Mouse (Mus musculus) neural tube, embryonic 14.5 days (tissue): Measurements from ENCODE around the gene Rnf227. TPM values are rescaled to one million over a fixed set of nuclear protein-coding genes. Genes with fewer than 3 reads are reported as not detected.

ENCODE experiments used
- ATAC-seq: fragments of 200-750 bp; cut with Nextera tagmentation; 2 replicates; pipeline ENCODE4 v1.8.0; 2017; ENCODE audit warnings: low read depth, mild to moderate bottlenecking, moderate TSS enrichment, moderate library complexity
- H3K27ac ChIP-seq: fragments of 300-500 bp; sonication (generic); 2 replicates; pipeline ENCODE4 v1.5.1; 2014; ENCODE audit warnings: low read depth, mild to moderate bottlenecking, control low read depth, low read length, moderate library complexity, mixed read lengths
- H3K27me3 ChIP-seq: fragments of 300-500 bp; sonication (generic); 2 replicates; pipeline ENCODE4 v1.6.1; 2014; ENCODE audit warnings: low read length; ENCODE audit not compliant: control insufficient read depth, insufficient read depth
- H3K36me3 ChIP-seq: fragments of 300-500 bp; sonication (generic); 2 replicates; pipeline ENCODE4 v1.6.1; 2014; ENCODE audit warnings: low read length, mixed read lengths; ENCODE audit not compliant: control insufficient read depth, insufficient read depth
- H3K4me1 ChIP-seq: fragments of 300-500 bp; sonication (generic); 2 replicates; pipeline ENCODE4 v1.6.1; 2014; ENCODE audit warnings: low read length; ENCODE audit not compliant: control insufficient read depth, insufficient read depth
- H3K4me2 ChIP-seq: fragments of 300-500 bp; sonication (generic); 2 replicates; pipeline ENCODE4 v1.6.1; 2014; ENCODE audit warnings: mild to moderate bottlenecking, low read depth, low read length, control low read depth
- H3K4me3 ChIP-seq: fragments of 300-500 bp; sonication (generic); 2 replicates; pipeline ENCODE4 v1.5.1; 2014; ENCODE audit warnings: low read depth, low read length, control low read depth, mixed read lengths
- H3K9ac ChIP-seq: fragments of 300-500 bp; sonication (generic); replicated peaks from 2 replicates; pipeline ENCODE4 v1.6.1; 2014; ENCODE audit warnings: low read depth, mild to moderate bottlenecking, control low read depth, low read length, mixed read lengths
- H3K9me3 ChIP-seq: fragments of 300-500 bp; sonication (generic); 2 replicates; pipeline ENCODE4 v1.6.1; 2016; ENCODE audit warnings: low read length; ENCODE audit not compliant: control insufficient read depth
- WGBS: fragments of 180-500 bp; shearing (Covaris S2); extraction: QIAGEN DNeasy Blood & Tissue Kit; methylation state at CpG from one replicate; pipeline ENCODE4 v1.1.7; 2014; 5-methylcytosine and 5-hydroxymethylcytosine counted together
- polyA plus RNA-seq: library from polyadenylated mRNA; unstranded; fragments of >200 nt; fragmentation: Nextera tagmentation; extraction: Ambion mirVana; gene quantifications from 2 replicates; pipeline ENCODE4 v1.2.1, GENCODE M21; 2014

Gene Rnf227
- polyA plus RNA-seq, 1 experiment from 2014 or later, result 260 TPM

DNA sequence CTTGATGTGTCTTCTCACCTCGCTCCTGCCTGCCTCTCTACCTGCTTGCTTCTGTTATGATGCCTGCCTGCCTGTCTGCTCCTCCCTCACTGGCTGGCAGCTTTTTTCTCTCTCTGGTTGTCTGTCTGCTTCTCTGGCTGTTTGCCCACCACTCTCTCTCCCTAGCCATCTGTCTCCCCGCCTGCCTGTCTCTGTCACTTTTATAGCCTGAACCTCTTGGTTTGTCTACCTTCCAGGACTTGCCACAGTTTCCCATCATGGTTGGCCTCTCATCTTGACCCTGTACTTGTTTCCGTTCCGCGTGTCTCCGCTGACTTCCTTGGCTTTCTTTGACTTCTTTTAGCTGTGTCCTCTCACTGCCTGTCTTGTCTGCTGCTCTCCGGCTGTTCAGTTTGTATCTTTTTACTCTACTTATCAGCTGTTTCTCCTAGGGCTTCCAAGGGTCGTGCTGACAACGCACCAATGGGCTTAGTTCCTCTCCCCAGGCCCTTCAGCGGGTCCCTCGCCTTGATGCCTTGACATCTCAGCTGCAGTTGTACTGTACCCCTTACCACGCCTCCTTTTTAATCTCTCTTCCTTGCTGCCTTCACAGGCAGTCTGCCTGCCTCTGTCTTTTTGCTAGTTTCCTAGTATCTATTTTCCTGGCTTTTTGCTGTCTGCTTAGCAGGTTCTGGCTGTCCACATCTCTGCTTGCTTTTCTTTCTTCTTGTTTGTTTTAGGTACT lies 32.0 kb downstream of the Rnf227 start:
- Histone ChIP-seq H3K4me1 (peaks cover 34% of the 10 kb centered on the region), H3K27me3 (no peaks in the 10 kb centered on the region), H3K9ac (no peak overlapping the region), H3K4me2 (peak overlapping the region; percentile 34; the same call in 1 of the 2 replicates), H3K36me3 (0 out of 2 replicates have a peak, but pooled peaks cover 3% of the 10 kb centered on the region), H3K27ac (peak overlapping the region; percentile 64), H3K4me3 (no peak overlapping the region), H3K9me3 (no peaks in the 10 kb centered on the region)
- no peak for ATAC-seq
- WGBS, result 24% methylated on average over 12 of the region's 12 CpGs

GRCm38 (mm10) chr11:69372780-69373170 lies 32.5 kb downstream of the Rnf227 start:
- H3K27ac ChIP-seq, result no peak overlapping the region; the same call in 1 of the 2 replicates
- 68% methylated on average over 3 of the region's 3 CpGs for WGBS
- 0 out of 2 replicates have a peak, but pooled peaks cover 3% of the 10 kb centered on the region for H3K36me3 ChIP-seq
- H3K4me2 ChIP-seq, result no peak overlapping the region
- no peaks in the 10 kb centered on the region for H3K9me3 ChIP-seq
- H3K4me1 ChIP-seq, result peaks cover 28% of the 10 kb centered on the region
- no peaks in the 10 kb centered on the region for H3K27me3 ChIP-seq
- no peak overlapping the region for H3K4me3 ChIP-seq
- ATAC-seq, result no peak
- H3K9ac ChIP-seq, result no peak overlapping the region

DNA sequence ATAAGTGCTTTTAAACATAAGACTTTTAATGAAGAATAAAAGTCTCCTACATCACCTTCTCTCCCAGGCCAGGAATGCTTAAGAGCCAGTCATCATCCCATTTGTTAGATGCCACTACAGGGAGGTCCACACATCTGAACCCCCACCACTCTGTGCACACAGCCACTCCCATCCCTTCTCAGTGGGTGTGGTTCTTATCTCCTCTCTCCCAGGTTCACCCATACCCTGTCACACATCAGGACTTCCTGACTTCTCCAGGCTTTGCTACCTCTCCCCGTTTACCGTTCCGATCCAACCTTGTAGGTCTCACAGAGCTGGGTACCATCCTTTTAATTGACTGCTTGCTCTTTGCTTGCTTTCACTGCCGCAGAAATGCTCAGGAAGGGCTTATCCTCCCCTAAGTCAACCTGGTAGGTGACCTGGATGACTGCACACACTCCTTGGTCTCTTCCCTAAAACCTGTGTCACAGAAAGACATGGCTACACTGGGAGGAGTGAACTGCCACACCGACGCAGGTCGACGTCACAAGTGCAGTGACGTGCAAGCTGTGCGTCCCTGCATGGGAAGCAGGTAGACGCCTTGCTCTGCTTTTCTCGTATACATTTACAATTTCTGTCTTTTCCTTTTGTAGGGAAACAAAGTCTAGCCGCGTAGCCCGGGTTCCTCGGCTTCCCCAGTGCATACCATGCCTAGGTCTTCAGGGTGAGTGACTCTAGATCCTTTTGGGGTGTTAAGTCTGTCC lies 33.1 kb downstream of the Rnf227 start:
- no peak overlapping the region for H3K4me2 ChIP-seq
- H3K9ac ChIP-seq, result 0 out of 2 replicates have a peak overlapping the region, but pooled peaks have one; percentile 16
- peaks cover 25% of the 10 kb centered on the region for H3K4me1 ChIP-seq
- H3K27me3 ChIP-seq, result no peaks in the 10 kb centered on the region
- ATAC-seq, result no peak
- H3K4me3 ChIP-seq, result no peak overlapping the region
- H3K36me3 ChIP-seq, result 0 out of 2 replicates have a peak, but pooled peaks cover 3% of the 10 kb centered on the region
- WGBS, result 90% methylated on average over 16 of the region's 16 CpGs
- no peaks in the 10 kb centered on the region for H3K9me3 ChIP-seq
- H3K27ac ChIP-seq, result no peak overlapping the region

- peaks cover 19% of the 10 kb centered on the region for H3K4me1 ChIP-seq
- 79% methylated on average over 4 of the region's 4 CpGs for WGBS
- 0 out of 2 replicates have a peak, but pooled peaks cover 3% of the 10 kb centered on the region for H3K36me3 ChIP-seq
- no peak overlapping the region for H3K4me2 ChIP-seq
- no peaks in the 10 kb centered on the region for H3K9me3 ChIP-seq
- no peak overlapping the region for H3K27ac ChIP-seq
- H3K27me3 ChIP-seq, result no peaks in the 10 kb centered on the region
- no peak for ATAC-seq
- H3K9ac ChIP-seq, result no peak overlapping the region
- H3K4me3 ChIP-seq, result no peak overlapping the region
Measured at GRCm38 (mm10) chr11:69375646-69376045, 35.4 kb downstream of the Rnf227 start.

DNA sequence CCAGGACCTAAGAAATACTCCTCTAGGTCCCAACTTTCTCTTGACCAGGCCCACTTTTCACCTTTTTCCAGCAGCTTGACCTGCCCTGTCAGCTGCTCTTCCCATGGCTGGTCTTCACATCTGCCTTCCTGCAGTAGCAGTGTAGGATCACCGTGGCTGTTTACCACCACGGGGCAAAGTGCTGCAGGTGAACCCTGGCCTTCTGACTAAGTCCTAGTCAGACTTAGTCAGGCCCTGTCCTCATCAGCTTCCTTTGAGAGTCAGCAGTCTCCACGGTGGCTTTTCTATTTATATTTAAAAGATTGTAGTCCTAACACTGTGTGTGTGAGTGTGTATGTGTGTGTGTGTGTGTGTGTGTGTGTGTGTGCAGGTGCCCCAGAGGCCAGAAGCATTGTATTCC lies 37.5 kb downstream of the Rnf227 start:
- 0 out of 2 replicates have a peak, but pooled peaks cover under 1% of the 10 kb centered on the region for H3K4me1 ChIP-seq
- ATAC-seq, result no peak
- no peaks in the 10 kb centered on the region for H3K27me3 ChIP-seq
- no peak overlapping the region for H3K9ac ChIP-seq
- 0 out of 2 replicates have a peak, but pooled peaks cover 3% of the 10 kb centered on the region for H3K36me3 ChIP-seq
- WGBS, result 84% methylated on average over 3 of the region's 3 CpGs
- no peak overlapping the region for H3K27ac ChIP-seq
- H3K4me2 ChIP-seq, result no peak overlapping the region
- no peaks in the 10 kb centered on the region for H3K9me3 ChIP-seq
- H3K4me3 ChIP-seq, result no peak overlapping the region

GRCm38 (mm10) chr11:69379600-69379999 lies 39.3 kb downstream of the Rnf227 start:
- no peaks in the 10 kb centered on the region for H3K36me3 ChIP-seq
- no peaks in the 10 kb centered on the region for H3K27me3 ChIP-seq
- no peaks in the 10 kb centered on the region for H3K9me3 ChIP-seq
- no peak overlapping the region for H3K4me3 ChIP-seq
- no peak overlapping the region for H3K9ac ChIP-seq
- H3K4me2 ChIP-seq, result no peak overlapping the region
- ATAC-seq, result no peak
- no peak overlapping the region for H3K27ac ChIP-seq
- 95% methylated on average over 3 of the region's 3 CpGs for WGBS
- no peaks in the 10 kb centered on the region for H3K4me1 ChIP-seq

DNA sequence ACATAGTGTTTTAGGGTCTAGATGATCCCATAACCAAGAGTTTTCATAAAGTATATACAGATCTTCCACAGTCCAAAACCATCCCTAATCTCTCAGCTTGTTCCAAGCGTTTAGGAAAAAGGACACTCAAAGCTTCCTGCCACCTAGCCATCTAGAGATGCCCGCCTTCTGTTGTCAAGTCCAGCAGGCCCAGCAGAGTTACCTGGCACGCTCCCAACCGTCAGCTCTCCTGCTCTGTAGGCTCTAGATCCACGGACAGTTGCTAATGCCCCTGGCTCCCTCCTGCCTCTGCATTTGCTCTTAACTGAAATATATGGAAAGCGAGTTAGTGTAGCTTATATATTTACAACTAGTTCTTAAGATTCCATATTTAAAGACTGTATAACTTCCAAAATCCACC lies 41.1 kb downstream of the Rnf227 start:
- Histone ChIP-seq H3K4me1 (no peaks in the 10 kb centered on the region), H3K4me2 (no peak overlapping the region), H3K36me3 (no peaks in the 10 kb centered on the region), H3K27ac (no peak overlapping the region), H3K9ac (no peak overlapping the region), H3K27me3 (no peaks in the 10 kb centered on the region), H3K4me3 (no peak overlapping the region), H3K9me3 (no peaks in the 10 kb centered on the region)
- 93% methylated on average over 6 of the region's 6 CpGs for WGBS
- ATAC-seq, result no peak

- no peak for ATAC-seq
- H3K9ac ChIP-seq, result no peak overlapping the region
- no peak overlapping the region for H3K27ac ChIP-seq
- H3K4me2 ChIP-seq, result no peak overlapping the region
- H3K4me1 ChIP-seq, result no peaks in the 10 kb centered on the region
- 69% methylated on average over 10 of the region's 10 CpGs for WGBS
- no peaks in the 10 kb centered on the region for H3K36me3 ChIP-seq
- no peaks in the 10 kb centered on the region for H3K9me3 ChIP-seq
- no peaks in the 10 kb centered on the region for H3K27me3 ChIP-seq
- no peak overlapping the region for H3K4me3 ChIP-seq
Measured at GRCm38 (mm10) chr11:69382478-69383105, 42.3 kb downstream of the Rnf227 start.

GRCm38 (mm10) chr11:69384979-69385378 lies 44.7 kb downstream of the Rnf227 start:
- no peak for ATAC-seq
- H3K4me3 ChIP-seq, result no peak overlapping the region
- 81% methylated on average over 6 of the region's 6 CpGs for WGBS

More at GRCm38 (mm10) chr11:69384979-69385378, 44.7 kb downstream of the Rnf227 start:
- Histone ChIP-seq H3K27me3 (no peaks in the 10 kb centered on the region), H3K4me1 (no peaks in the 10 kb centered on the region), H3K4me2 (no peak overlapping the region), H3K9ac (no peak overlapping the region), H3K9me3 (no peaks in the 10 kb centered on the region), H3K27ac (no peak overlapping the region), H3K36me3 (no peaks in the 10 kb centered on the region)
